ENCODE assay signal across 12 mouse cellular contexts in the genomic region with DNA sequence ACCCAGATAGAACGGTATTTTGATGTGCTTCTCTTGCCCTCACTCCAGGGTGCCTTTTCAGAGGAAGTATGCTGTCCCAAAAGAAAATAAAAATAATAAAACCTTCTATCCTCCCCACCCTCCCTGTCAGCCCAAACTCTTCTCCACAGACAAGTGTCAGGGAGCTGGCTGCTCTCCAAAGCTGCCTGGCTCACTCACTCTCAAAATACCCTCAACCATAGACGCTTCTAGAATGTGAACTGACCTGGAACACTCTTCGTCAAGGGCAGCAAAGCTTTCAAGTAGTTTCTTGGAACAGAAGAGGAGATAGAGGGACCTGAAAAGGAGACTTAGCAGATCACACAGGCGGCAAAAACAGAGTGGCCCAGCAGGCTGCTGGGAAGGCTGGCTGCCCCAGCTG.
A peak's percentile ranks its signal among the peaks of the same experiment; 100 is the strongest.
DNase-seq lines count a peak whose midpoint lies in the region; ATAC-seq and TF ChIP-seq lines count a peak whose summit lies in the region.
"Had no signal": no experiment of that assay in that cellular context is flagged by ENCODE, and none has a peak within 500 bp of the region (broad histone marks: within the 10 kb centered on the region; RNA-seq: fewer than 3 reads in every experiment).

No protein-coding gene starts in this region.

- no peak overlapping the region for H3K4me2 ChIP-seq in midbrain, postnatal 0 days (ENCODE audit: low read depth, low read length, poor library complexity, severe bottlenecking)
- H3K4me2 ChIP-seq in midbrain, embryonic 14.5 days (ENCODE audit: low read length) = no peak overlapping the region

- TF ChIP-seq CTCF in heart, adult 2 months (IDR thresholded peaks at IDR 0.05) = no peak
- no peak for TF ChIP-seq CTCF in midbrain, postnatal 0 days (IDR thresholded peaks at IDR 0.05)

- no peak overlapping the region for H3K4me3 ChIP-seq in heart, adult 2 months
- no peak overlapping the region for H3K4me3 ChIP-seq in midbrain, postnatal 0 days (ENCODE audit: low read depth, low read length)
- H3K4me3 ChIP-seq in midbrain, embryonic 14.5 days (replicated peaks; ENCODE audit: low read depth, low read length) = no peak overlapping the region
- H3K4me3 ChIP-seq: left cerebral cortex, adult 2 months had no signal

- WGBS in heart, adult 2 months = 26% methylated on average over 4 of the region's 4 CpGs
- WGBS in midbrain, postnatal 0 days = 45% methylated on average over 4 of the region's 4 CpGs
- 48% methylated on average over 4 of the region's 4 CpGs for WGBS in midbrain, embryonic 14.5 days

- H3K36me3 ChIP-seq in heart, adult 2 months (ENCODE audit: control insufficient read depth, insufficient read depth, low read length) = no peaks in the 10 kb centered on the region
- H3K36me3 ChIP-seq in midbrain, postnatal 0 days (ENCODE audit: insufficient read depth, low read length) = no peaks in the 10 kb centered on the region
- H3K36me3 ChIP-seq in midbrain, embryonic 14.5 days (ENCODE audit: control insufficient read depth, insufficient read depth, low read length) = no peaks in the 10 kb centered on the region

- no peak for TF ChIP-seq EP300 in heart, adult 2 months (IDR thresholded peaks at IDR 0.05; ENCODE audit: insufficient read depth, low read depth, low read length)

- intact Hi-C loops in heart, adult 2 months (cut with DNase I) = no loop called here
- intact Hi-C loops in heart, postnatal 25 days (cut with DNase I) = no loop called here
- intact Hi-C loops in heart, postnatal 10 days (cut with DNase I) = loop anchor here (10.0 kb wide), 1 partner anchor 663 kb away; no protein-coding TSS in a partner anchor

- TF ChIP-seq POLR2A in heart, adult 2 months (IDR thresholded peaks at IDR 0.05; ENCODE audit: insufficient read depth, low read depth, low read length) = no peak

- H3K79me2 ChIP-seq in heart, adult 2 months (replicated peaks; ENCODE audit: control insufficient read depth, insufficient read depth, low read length) = no peaks in the 10 kb centered on the region

- peaks cover 4% of the 10 kb centered on the region; the same call in 1 of the 2 replicates for H3K4me1 ChIP-seq in heart, adult 2 months (ENCODE audit: control insufficient read depth, insufficient read depth, low read length)
- H3K4me1 ChIP-seq in midbrain, postnatal 0 days (ENCODE audit: insufficient read depth, low read length) = no peaks in the 10 kb centered on the region
- H3K4me1 ChIP-seq in midbrain, embryonic 14.5 days (ENCODE audit: control insufficient read depth, insufficient read depth, low read length) = no peaks in the 10 kb centered on the region

- peak in 1 of 2 experiments; percentile 41 for DNase-seq in heart, adult 2 months
- DNase-seq in heart, postnatal 25 days (ENCODE audit: low spot score) = no peak
- DNase-seq in midbrain, postnatal 0 days (ENCODE audit: low spot score) = peak; percentile 43
- DNase-seq in midbrain, embryonic 14.5 days = no peak
- DNase-seq in heart, postnatal 10 days = peak; percentile 54 to 64
- peak; percentile 21 for DNase-seq in lung, postnatal 36 days
- no peak for DNase-seq in frontal cortex, postnatal 36 days (ENCODE audit: low spot score in 2 of 2)
- DNase-seq: gastrocnemius, postnatal 14 days had no signal

- H3K9ac ChIP-seq in heart, adult 2 months (ENCODE audit: low read depth, low read length) = no peak overlapping the region
- no peak overlapping the region for H3K9ac ChIP-seq in midbrain, postnatal 0 days (replicated peaks; ENCODE audit: low read length, poor library complexity, severe bottlenecking)
- no peak overlapping the region for H3K9ac ChIP-seq in midbrain, embryonic 14.5 days (replicated peaks; ENCODE audit: low read length)

- H3K27me3 ChIP-seq in heart, adult 2 months (ENCODE audit: control insufficient read depth, insufficient read depth, low read length) = no peaks in the 10 kb centered on the region
- H3K27me3 ChIP-seq in midbrain, postnatal 0 days (ENCODE audit: insufficient read depth, low read length) = no peaks in the 10 kb centered on the region
- no peaks in the 10 kb centered on the region for H3K27me3 ChIP-seq in midbrain, embryonic 14.5 days (ENCODE audit: control insufficient read depth, insufficient read depth, low read length)

- H3K27ac ChIP-seq in heart, adult 2 months = peak overlapping the region; percentile 38; the same call in 1 of the 2 replicates
- no peak overlapping the region for H3K27ac ChIP-seq in midbrain, postnatal 0 days (ENCODE audit: low read depth, low read length)
- H3K27ac ChIP-seq in midbrain, embryonic 14.5 days (replicated peaks; ENCODE audit: low read depth, low read length) = no peak overlapping the region
- H3K27ac ChIP-seq: left cerebral cortex, adult 2 months had no signal

- ATAC-seq in midbrain, postnatal 0 days (ENCODE audit: low FRiP score) = no peak
- no peak for ATAC-seq in midbrain, embryonic 14.5 days (ENCODE audit: low FRiP score, low TSS enrichment)
- ATAC-seq in granulocyte monocyte progenitor cell, adult 5-6 weeks (replicated peaks; ENCODE audit: poor library complexity, severe bottlenecking) = no peak
- ATAC-seq: CD4-positive, CD25-positive, alpha-beta regulatory T cell, adult 4 months; intestine, embryonic 16.5 days had no signal

- no peaks in the 10 kb centered on the region for H3K9me3 ChIP-seq in midbrain, postnatal 0 days (ENCODE audit: low read length)
- no peaks in the 10 kb centered on the region for H3K9me3 ChIP-seq in midbrain, embryonic 14.5 days (ENCODE audit: control insufficient read depth, low read length)

Comparison
In these comparisons a context has a peak if more than half of its experiments do, and no peak if none do; other contexts are left out.
1. DNase-seq: peak in midbrain, postnatal 0 days (single experiment), heart, postnatal 10 days (2 of 2) and lung, postnatal 36 days (single experiment); none in heart, postnatal 25 days (single experiment), midbrain, embryonic 14.5 days (single experiment) and frontal cortex, postnatal 36 days (0 of 2).